Mouse (Mus musculus) hindbrain, postnatal 0 days (tissue): Measurements from ENCODE around the gene Thtpa. TPM values are rescaled to one million over a fixed set of nuclear protein-coding genes. Genes with fewer than 3 reads are reported as not detected.

Experiments
- ATAC-seq: fragments of 200-750 bp; cut with Nextera tagmentation; 2 replicates; pipeline ENCODE4 v1.8.0; 2017; ENCODE audit warnings: mild to moderate bottlenecking, moderate TSS enrichment, moderate library complexity
- DNase-seq: peaks from one replicate; pipeline ENCODE4 v3.0.0-alpha.2; 2015; ENCODE audit warnings: low spot score
- H3K27ac ChIP-seq: fragments of 300-500 bp; sonication (generic); 2 replicates; pipeline ENCODE4 v1.5.1; 2014; ENCODE audit warnings: mild to moderate bottlenecking
- H3K27me3 ChIP-seq: fragments of 300-500 bp; sonication (generic); 2 replicates; pipeline ENCODE4 v1.6.1; 2014; ENCODE audit warnings: low read length, mixed read lengths; ENCODE audit not compliant: insufficient read depth
- H3K36me3 ChIP-seq: fragments of 300-500 bp; sonication (generic); 2 replicates; pipeline ENCODE4 v1.6.1; 2014; ENCODE audit warnings: low read length, mixed read lengths; ENCODE audit not compliant: insufficient read depth
- H3K4me1 ChIP-seq: fragments of 300-500 bp; sonication (generic); 2 replicates; pipeline ENCODE4 v1.6.1; 2014; ENCODE audit warnings: antibody characterized with exemption, low read length, mixed read lengths; ENCODE audit not compliant: insufficient read depth
- H3K4me2 ChIP-seq: fragments of 300-500 bp; sonication (generic); 2 replicates; pipeline ENCODE4 v1.6.1; 2014; ENCODE audit warnings: low read depth, mild to moderate bottlenecking, low read length, moderate library complexity, mixed read lengths
- H3K4me3 ChIP-seq: fragments of 300-500 bp; sonication (generic); 2 replicates; pipeline ENCODE4 v1.5.1; 2014; ENCODE audit warnings: low read length
- H3K9ac ChIP-seq: fragments of 300-500 bp; sonication (generic); replicated peaks from 2 replicates; pipeline ENCODE4 v1.6.1; 2014; ENCODE audit warnings: mild to moderate bottlenecking, low read length, moderate library complexity, mixed read lengths
- H3K9me3 ChIP-seq: fragments of 300-500 bp; sonication (generic); 2 replicates; pipeline ENCODE4 v1.6.1; 2016; ENCODE audit warnings: low read length, mixed read lengths
- CTCF ChIP-seq: IDR thresholded peaks from 2 replicates; pipeline ENCODE4 v1.5.1; 2016; ENCODE audit warnings: antibody characterized with exemption, control low read depth, low read depth
- WGBS: fragments of 180-500 bp; shearing (Covaris S2); extraction: QIAGEN DNeasy Blood & Tissue Kit; methylation state at CpG from one replicate; pipeline ENCODE4 v1.1.7; 2014; 5-methylcytosine and 5-hydroxymethylcytosine counted together
- polyA plus RNA-seq: library from polyadenylated mRNA; unstranded; fragments of >200 nt; fragmentation: Nextera tagmentation; extraction: Ambion mirVana; gene quantifications from 2 replicates; pipeline ENCODE4 v1.2.1, GENCODE M21; 2015
- total RNA-seq: library from RNA; depleted of rRNA; stranded (reverse); fragments of >200 nt; gene quantifications from 2 replicates; pipeline ENCODE4 v1.2.3, GENCODE M21; 2014

The Thtpa gene
- total and polyA plus RNA-seq, 2 experiments from 2014 or later = 32.8 to 44.1 TPM

- peak; percentile 36 for TF ChIP-seq CTCF
- Histone ChIP-seq H3K27ac (0 out of 2 replicates have a peak overlapping the region, but pooled peaks have one; percentile 93), H3K9ac (no peak overlapping the region), H3K27me3 (no peaks in the 10 kb centered on the region), H3K4me3 (no peak overlapping the region), H3K9me3 (no peaks in the 10 kb centered on the region), H3K4me2 (peak overlapping the region; percentile 74; the same call in 1 of the 2 replicates), H3K36me3 (no peaks in the 10 kb centered on the region), H3K4me1 (peaks cover 28% of the 10 kb centered on the region)
- 38% methylated on average over 6 of the region's 6 CpGs for WGBS
- ATAC-seq (no peak), DNase-seq (no peak)
These were observed 657 bp upstream of the Thtpa start for GRCm38 (mm10) chr14:55093927-55094326.

- ATAC-seq = no peak
- Histone ChIP-seq H3K9ac (peak overlapping the region; percentile 83), H3K4me3 (peak overlapping the region; percentile 59), H3K27ac (peak overlapping the region; percentile 93), H3K9me3 (no peaks in the 10 kb centered on the region), H3K36me3 (no peaks in the 10 kb centered on the region), H3K4me1 (peaks cover 16% of the 10 kb centered on the region), H3K4me2 (peak overlapping the region; percentile 74), H3K27me3 (no peaks in the 10 kb centered on the region)
- DNase-seq = no peak
- WGBS = 61% methylated on average over 9 of the region's 9 CpGs
- no peak for TF ChIP-seq CTCF
These were observed 679 bp downstream of the Thtpa start for GRCm38 (mm10) chr14:55095263-55095662.

- no peak overlapping the region for H3K27ac ChIP-seq
- no peaks in the 10 kb centered on the region for H3K9me3 ChIP-seq
- peak overlapping the region; percentile 59 for H3K4me3 ChIP-seq
- TF ChIP-seq CTCF = no peak
- H3K27me3 ChIP-seq = no peaks in the 10 kb centered on the region
- no peaks in the 10 kb centered on the region for H3K36me3 ChIP-seq
- no peak for DNase-seq
- peaks cover 14% of the 10 kb centered on the region for H3K4me1 ChIP-seq
- H3K4me2 ChIP-seq = peak overlapping the region; percentile 74
- WGBS = 68% methylated on average over 12 of the region's 12 CpGs
- peak overlapping the region; percentile 83; the same call in 1 of the 2 replicates for H3K9ac ChIP-seq
- no peak for ATAC-seq
These were observed 1.1 kb downstream of the Thtpa start for GRCm38 (mm10) chr14:55095671-55096070.

- Histone ChIP-seq H3K36me3 (no peaks in the 10 kb centered on the region), H3K9ac (no peak overlapping the region), H3K27me3 (no peaks in the 10 kb centered on the region), H3K4me1 (peaks cover 14% of the 10 kb centered on the region), H3K4me2 (0 out of 2 replicates have a peak overlapping the region, but pooled peaks have one; percentile 11), H3K4me3 (no peak overlapping the region), H3K9me3 (no peaks in the 10 kb centered on the region), H3K27ac (no peak overlapping the region)
- TF ChIP-seq CTCF = no peak
- no peak for DNase-seq
- no peak for ATAC-seq
- 42% methylated on average over 9 of the region's 9 CpGs for WGBS
These were observed 2.0 kb downstream of the Thtpa start for GRCm38 (mm10) chr14:55096573-55097087.

- no peak for TF ChIP-seq CTCF
- Histone ChIP-seq H3K4me1 (peaks cover 14% of the 10 kb centered on the region), H3K36me3 (no peaks in the 10 kb centered on the region), H3K9me3 (no peaks in the 10 kb centered on the region), H3K4me2 (no peak overlapping the region), H3K4me3 (no peak overlapping the region), H3K9ac (0 out of 2 replicates have a peak overlapping the region, but pooled peaks have one; percentile 6), H3K27ac (peak overlapping the region; percentile 38; the same call in 1 of the 2 replicates), H3K27me3 (no peaks in the 10 kb centered on the region)
- no peak for ATAC-seq
- 59% methylated on average over 10 of the region's 10 CpGs for WGBS
- no peak for DNase-seq
These were observed 3.1 kb downstream of the Thtpa start for GRCm38 (mm10) chr14:55097646-55098045.

GRCm38 (mm10) chr14:55098067-55098466, 3.5 kb downstream of the Thtpa start:
- H3K4me3 ChIP-seq = no peak overlapping the region
- DNase-seq (peak; percentile 83), ATAC-seq (peak; percentile 41; the same call in 1 of the 2 replicates)
- no peaks in the 10 kb centered on the region for H3K36me3 ChIP-seq
- peak overlapping the region; percentile 38; the same call in 1 of the 2 replicates for H3K27ac ChIP-seq
- 56% methylated on average over 4 of the region's 4 CpGs for WGBS
- peak; percentile 82 for TF ChIP-seq CTCF
- no peak overlapping the region for H3K4me2 ChIP-seq
- peaks cover 14% of the 10 kb centered on the region for H3K4me1 ChIP-seq
- no peaks in the 10 kb centered on the region for H3K9me3 ChIP-seq
- H3K9ac ChIP-seq = no peak overlapping the region
- no peaks in the 10 kb centered on the region for H3K27me3 ChIP-seq

- peak; percentile 83 for TF ChIP-seq CTCF
- H3K4me3 ChIP-seq = no peak overlapping the region
- H3K36me3 ChIP-seq = no peaks in the 10 kb centered on the region
- no peaks in the 10 kb centered on the region for H3K9me3 ChIP-seq
- H3K4me2 ChIP-seq = no peak overlapping the region
- no peaks in the 10 kb centered on the region for H3K27me3 ChIP-seq
- no peak overlapping the region for H3K9ac ChIP-seq
- ATAC-seq (peak; percentile 11; the same call in 1 of the 2 replicates), DNase-seq (peak; percentile 81)
- H3K27ac ChIP-seq = no peak overlapping the region
- 37% methylated on average over 4 of the region's 4 CpGs for WGBS
- H3K4me1 ChIP-seq = peaks cover 15% of the 10 kb centered on the region; the same call in 1 of the 2 replicates
These were observed 7.0 kb downstream of the Thtpa start for GRCm38 (mm10) chr14:55101592-55101991.
